Mouse (Mus musculus): ENCODE results near the gene Rbfox1.

DNA sequence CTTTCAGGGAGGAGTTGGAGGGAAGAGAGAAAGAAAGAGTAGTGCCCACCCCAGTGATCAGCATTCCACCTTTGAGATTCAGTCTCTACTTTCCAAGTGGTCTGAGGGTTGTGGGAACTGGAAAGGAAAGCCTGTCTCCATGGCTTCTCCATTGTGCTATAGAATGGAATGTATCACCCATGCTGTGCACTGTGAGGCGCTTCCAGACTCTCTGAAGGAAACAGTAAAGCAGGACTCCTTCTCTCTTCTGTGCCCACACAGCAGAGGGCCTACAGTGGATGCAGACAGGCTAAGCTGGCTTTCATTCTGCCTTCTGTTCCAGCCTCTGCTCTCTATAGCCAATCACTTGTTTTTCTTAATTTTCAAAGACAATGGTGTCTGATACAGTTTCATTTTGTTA, 41.8 kb downstream of the Rbfox1 start:
- TF ChIP-seq CTCF (IDR thresholded peaks at IDR 0.05; ENCODE audit: low read depth, low read length) (no peak), POLR2A (IDR thresholded peaks at IDR 0.05; ENCODE audit: extremely low read depth, insufficient read depth, low read length) (no peak)
